ENCODE assay signal across 29 mouse cellular contexts in genomic region chr7:128362916-128363315, GRCm38 (mm10). TPM values are rescaled to one million over a fixed set of nuclear protein-coding genes. Genes with fewer than 3 reads are reported as not detected.
DNase-seq lines count a peak whose midpoint lies in the region; ATAC-seq lines count a peak whose summit lies in the region.
"Had no signal": no experiment of that assay in that cellular context is flagged by ENCODE, and none has a peak within 500 bp of the region (broad histone marks: within the 10 kb centered on the region; RNA-seq: fewer than 3 reads in every experiment).

No protein-coding gene starts in this region.

- H3K9ac ChIP-seq in heart, embryonic 12.5 days = no peak overlapping the region
- H3K9ac ChIP-seq: embryonic facial prominence, embryonic 13.5 days; forebrain, embryonic 12.5 days; forebrain, postnatal 0 days; heart, embryonic 15.5 days; hindbrain, embryonic 12.5 days; intestine, embryonic 15.5 days; liver, embryonic 12.5 days; liver, postnatal 0 days had no signal

- DNase-seq in heart, adult 11 months = peak; percentile 80
- peak; percentile 53 for DNase-seq in lung, postnatal 10 days
- no peak for DNase-seq in lung, postnatal 25 days (ENCODE audit: low spot score)
- peak; percentile 25 for DNase-seq in urinary bladder, postnatal 14 days (ENCODE audit: low spot score)
- no peak for DNase-seq in urinary bladder, postnatal 25 days (ENCODE audit: low spot score)
- DNase-seq in right cerebral cortex, postnatal 36 days (ENCODE audit: low spot score in 2 of 2) = no peak
- DNase-seq: adrenal gland, postnatal 14 days; cerebellum, adult 11-12 months; cerebellum, adult 9-11 months; embryo, embryonic 11 days; forebrain, postnatal 0 days; gastrocnemius, postnatal 25 days; kidney, adult 2 months; kidney, postnatal 4 days; liver, postnatal 0 days; midbrain, embryonic 14.5 days; right cerebral cortex, postnatal 25 days; spleen, adult 18-20 months; thymus, adult 2 months; thymus, postnatal 36 days had no signal

- no peaks in the 10 kb centered on the region for H3K27me3 ChIP-seq in heart, embryonic 12.5 days (replicated peaks)
- H3K27me3 ChIP-seq: embryonic facial prominence, embryonic 13.5 days; forebrain, embryonic 12.5 days; heart, embryonic 15.5 days; hindbrain, embryonic 12.5 days; intestine, embryonic 15.5 days; liver, embryonic 12.5 days had no signal

- no peak for ATAC-seq in heart, embryonic 12.5 days (ENCODE audit: insufficient number of reproducible peaks, low FRiP score)
- ATAC-seq: forebrain, postnatal 0 days; hindbrain, postnatal 0 days; intestine, embryonic 15.5 days; liver, embryonic 12.5 days; liver, postnatal 0 days had no signal

- WGBS in heart, embryonic 12.5 days = 46% methylated on average over 4 of the region's 4 CpGs

- no peak overlapping the region for H3K27ac ChIP-seq in heart, embryonic 12.5 days (ENCODE audit: poor library complexity, severe bottlenecking)
- H3K27ac ChIP-seq: embryonic facial prominence, embryonic 13.5 days; forebrain, embryonic 12.5 days; heart, embryonic 15.5 days; hindbrain, embryonic 12.5 days; hindbrain, postnatal 0 days; intestine, embryonic 15.5 days; liver, embryonic 12.5 days had no signal

- H3K4me3 ChIP-seq in heart, embryonic 12.5 days = no peak overlapping the region
- H3K4me3 ChIP-seq: embryonic facial prominence, embryonic 13.5 days; erythroblast, embryonic 14.5 days; forebrain, embryonic 12.5 days; heart, embryonic 15.5 days; hindbrain, embryonic 12.5 days; intestine, embryonic 15.5 days; liver, embryonic 12.5 days had no signal

- no peaks in the 10 kb centered on the region for H3K9me3 ChIP-seq in heart, embryonic 12.5 days (replicated peaks)
- H3K9me3 ChIP-seq: embryonic facial prominence, embryonic 13.5 days; forebrain, embryonic 12.5 days; heart, embryonic 15.5 days; hindbrain, embryonic 12.5 days; intestine, embryonic 15.5 days; liver, embryonic 12.5 days had no signal

- H3K36me3 ChIP-seq in heart, embryonic 12.5 days = no peaks in the 10 kb centered on the region
- H3K36me3 ChIP-seq: embryonic facial prominence, embryonic 13.5 days; forebrain, embryonic 12.5 days; heart, embryonic 15.5 days; hindbrain, embryonic 12.5 days; intestine, embryonic 15.5 days; liver, embryonic 12.5 days had no signal

- no peak overlapping the region for H3K4me2 ChIP-seq in heart, embryonic 12.5 days
- H3K4me2 ChIP-seq: embryonic facial prominence, embryonic 13.5 days; forebrain, embryonic 12.5 days; heart, embryonic 15.5 days; hindbrain, embryonic 12.5 days; intestine, embryonic 15.5 days; liver, embryonic 12.5 days had no signal

- peaks cover 11% of the 10 kb centered on the region for H3K4me1 ChIP-seq in heart, embryonic 12.5 days (replicated peaks)
- H3K4me1 ChIP-seq: forebrain, embryonic 12.5 days; intestine, embryonic 15.5 days had no signal

RNA-seq across cellular contexts. Expression of gene Rgs10, which starts 55.6 kb away (rescaled TPM):
- polyA plus RNA-seq in heart, embryonic 12.5 days (2016; fragmentation: Nextera tagmentation; extraction: Ambion mirVana) = 13.3 and 14.0 TPM in 2 replicates

Comparison
In these comparisons a context has a peak if more than half of its experiments do, and no peak if none do; other contexts are left out.
1. DNase-seq: peak in heart, adult 11 months (single experiment), lung, postnatal 10 days (single experiment) and urinary bladder, postnatal 14 days (single experiment); none in lung, postnatal 25 days (single experiment), urinary bladder, postnatal 25 days (single experiment) and right cerebral cortex, postnatal 36 days (0 of 2).